Mouse (Mus musculus) right cerebral cortex, postnatal 14 days (tissue): ENCODE data around the gene Tac2.

Source experiments
- DNase-seq: peaks from one replicate; pipeline ENCODE4 v3.0.0; 2022

Tac2 gene

DNA sequence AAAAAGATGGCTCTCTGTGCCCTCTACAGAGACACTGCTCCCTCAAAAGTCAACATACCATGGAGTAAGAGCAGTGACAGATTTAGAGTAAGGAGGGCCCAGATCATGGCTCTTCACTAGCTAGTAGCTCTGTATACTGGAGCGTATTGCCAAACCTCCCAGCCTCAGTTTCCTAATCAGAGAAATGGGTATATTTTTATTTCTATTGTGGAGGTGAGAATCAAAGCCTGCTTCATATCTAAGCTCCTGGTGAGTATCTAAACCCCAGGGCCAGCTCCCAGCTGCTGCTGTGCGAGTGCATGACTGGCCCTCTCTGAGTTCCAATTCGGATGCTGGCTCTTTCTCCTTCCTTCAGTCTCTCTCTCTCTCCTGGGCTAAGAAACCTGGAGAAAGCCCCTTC, at the start of gene Tac2:
Gene Tac2, plus strand, starts transcription at position 301 of the 400 bp plus-strand sequence.
- DNase-seq, result no peak

DNA sequence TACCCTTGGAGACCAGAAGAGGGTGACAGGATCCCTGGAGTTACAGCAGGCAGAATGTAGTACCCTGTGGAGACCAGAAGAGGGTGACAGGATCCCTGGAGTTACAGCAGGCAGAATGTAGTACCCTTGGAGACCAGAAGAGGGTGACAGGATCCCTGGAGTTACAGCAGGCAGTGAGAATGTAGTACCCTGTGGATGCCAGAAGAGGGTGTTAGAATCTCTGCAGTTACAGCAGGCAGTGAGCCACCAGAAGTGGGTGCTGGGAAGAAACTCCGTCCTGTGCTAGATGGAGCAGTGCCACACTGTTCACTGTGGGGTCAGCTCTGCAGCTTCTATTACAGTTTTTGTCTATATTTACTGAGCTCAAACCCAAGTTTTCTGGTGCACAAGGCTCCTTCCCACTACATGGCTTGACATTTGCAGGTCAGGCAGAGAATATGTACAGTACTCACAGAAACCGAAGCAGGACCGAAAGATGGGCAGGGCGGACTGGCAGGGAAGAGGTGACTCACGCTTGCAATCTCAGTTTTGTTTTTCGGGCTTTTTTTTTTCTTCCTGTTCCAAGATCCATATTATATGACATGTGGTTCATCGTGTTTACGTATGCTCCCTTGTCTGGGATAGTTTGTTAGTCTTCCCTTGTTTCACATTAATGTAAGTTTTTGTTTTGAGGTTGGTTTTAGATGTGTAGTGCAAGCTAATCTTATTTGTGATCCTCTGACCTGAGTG, 49.3 kb upstream of the Tac2 start:
- DNase-seq, result peak; percentile 88

DNA sequence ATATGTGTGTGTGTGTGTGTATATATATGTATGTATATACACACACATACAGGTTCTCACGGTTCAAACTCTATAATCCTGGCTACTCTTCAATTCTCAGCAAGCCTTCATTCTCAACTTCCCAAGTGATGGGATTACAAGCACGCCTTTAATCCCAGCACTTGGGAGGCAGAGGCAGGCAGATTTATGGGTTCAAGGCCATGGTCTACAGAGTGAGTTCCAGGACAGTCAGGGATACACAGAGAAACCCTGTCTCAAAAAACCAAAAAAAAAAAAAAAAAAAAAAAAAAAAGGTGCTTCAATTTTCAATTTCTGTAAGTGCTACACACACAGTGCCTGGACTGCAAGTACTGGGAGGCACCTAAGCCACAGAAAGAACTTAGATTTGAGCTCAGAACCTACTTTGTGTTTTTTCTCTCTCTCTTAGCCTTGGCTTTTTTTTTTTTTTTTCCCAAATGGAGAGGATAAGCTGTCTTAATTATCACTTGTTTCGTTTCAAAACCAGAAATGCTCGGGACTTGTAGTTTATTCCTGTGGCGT, 48.3 kb upstream of the Tac2 start:
- DNase-seq, result no peak

DNA sequence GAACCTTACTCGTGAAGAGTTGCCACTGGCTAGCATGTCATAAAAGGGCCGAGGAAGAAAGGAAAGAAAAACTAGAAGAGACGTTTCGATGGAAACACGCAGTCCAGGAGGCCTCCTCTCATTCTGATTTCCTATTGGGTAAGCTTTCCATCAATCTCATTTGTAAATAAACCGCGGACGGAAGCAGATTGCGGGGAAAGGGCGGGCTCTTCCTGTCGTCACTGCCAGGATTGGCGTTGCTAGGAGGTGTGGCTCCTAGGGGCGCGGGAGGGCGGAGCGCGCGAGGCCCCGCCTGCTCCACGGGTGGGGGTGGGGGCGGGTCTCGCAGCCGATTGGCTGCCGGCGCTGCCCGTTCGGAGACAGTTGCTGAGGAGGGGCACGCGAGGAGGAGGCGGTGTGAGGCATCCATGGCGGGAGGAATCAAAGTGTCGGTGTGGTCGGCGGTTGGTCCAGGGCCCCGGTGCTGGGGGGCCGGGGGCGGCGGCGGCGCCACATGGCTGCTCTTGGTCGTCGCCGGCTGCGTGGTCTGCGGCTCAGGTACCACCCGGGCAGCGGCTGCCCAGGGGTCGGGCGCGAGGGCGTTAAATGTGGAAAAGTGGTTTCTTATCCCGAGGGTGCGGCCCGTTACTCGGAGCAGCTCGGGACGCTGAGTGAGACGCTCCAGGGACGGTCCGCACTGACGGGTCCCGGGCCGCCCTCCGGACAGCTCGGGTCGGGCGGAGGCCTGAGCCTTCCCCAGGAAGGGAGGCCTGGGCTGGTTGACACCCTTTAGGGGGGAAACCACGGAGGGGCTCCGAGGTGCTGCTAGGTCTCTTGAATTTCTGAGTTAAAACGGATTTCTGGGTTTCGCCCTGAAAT, 47.4 kb upstream of the Tac2 start:
- peak; percentile 92 for DNase-seq

DNA sequence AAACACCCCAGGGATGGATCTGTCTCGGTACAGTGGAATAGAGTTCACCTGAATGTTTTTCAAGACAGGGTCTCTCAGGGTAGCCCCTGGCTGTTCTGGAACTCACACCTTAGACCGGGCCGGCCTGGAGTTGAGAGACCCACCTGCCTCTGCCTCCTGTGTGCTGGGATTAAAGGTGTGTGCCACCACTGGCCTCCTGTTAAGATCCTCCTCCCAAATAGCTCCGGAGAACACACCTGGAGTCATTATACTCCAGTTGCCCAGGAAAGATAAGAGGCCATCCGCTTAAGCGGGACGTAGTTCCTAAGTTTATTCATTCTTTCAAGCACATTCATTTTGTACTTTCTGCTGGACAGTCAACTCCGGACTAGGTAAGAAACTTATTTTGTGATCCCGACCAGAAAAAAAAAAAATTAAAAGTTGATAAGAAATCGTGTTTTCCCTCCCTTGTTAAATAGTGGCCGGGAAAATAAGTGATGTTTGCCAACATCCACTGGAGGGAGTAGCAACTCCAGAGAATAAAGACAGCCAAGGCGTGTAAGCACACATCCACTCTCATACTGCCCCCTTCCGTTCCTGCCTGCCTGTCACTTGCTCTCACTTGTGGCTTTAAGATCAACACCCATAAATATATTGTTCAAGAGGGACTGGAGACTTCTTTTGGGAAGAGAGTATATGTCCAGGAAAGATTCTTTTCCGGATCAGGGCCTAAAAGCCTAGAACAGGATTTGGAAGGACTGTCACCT, 46.5 kb upstream of the Tac2 start:
- peak; percentile 58 for DNase-seq

DNA sequence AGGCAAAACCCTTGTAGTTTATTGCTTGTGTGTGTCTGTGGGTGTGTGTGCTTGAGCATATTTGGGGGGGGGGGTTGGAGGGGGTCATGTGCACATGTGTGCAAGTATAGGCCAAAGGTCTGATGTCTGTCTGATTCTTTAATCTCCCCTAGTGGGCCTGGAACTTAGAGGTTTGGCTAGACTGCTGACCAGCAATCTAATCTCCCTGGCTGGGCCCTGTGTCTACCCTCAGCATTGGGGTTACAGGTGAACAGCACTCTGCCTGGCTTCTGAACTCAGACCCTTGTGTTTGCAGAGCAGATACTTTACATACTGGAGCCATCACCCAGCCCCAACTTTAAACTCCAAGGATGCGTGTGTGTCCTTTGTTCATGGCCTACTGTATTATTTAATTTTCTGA, 45.1 kb upstream of the Tac2 start:
- no peak for DNase-seq

DNA sequence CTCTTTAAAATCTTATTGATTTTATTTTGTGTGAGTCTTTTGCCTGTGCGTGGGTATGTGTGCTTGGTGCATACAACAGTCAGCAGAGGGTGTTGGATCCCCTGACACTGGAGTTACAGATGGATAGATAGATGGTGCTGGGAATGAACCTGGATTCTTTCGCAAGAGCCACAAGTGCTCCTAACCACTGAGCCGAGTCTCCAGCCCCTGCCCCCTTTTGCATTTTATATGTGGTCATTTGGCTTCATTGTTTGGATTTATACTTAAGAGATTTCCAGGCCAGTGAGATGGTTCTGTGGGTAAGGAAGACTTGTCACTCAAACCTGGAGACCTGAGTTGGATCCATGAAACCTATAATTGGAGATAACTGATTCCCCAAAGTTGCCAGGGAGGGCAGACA, 44.4 kb upstream of the Tac2 start:
- no peak for DNase-seq

DNA sequence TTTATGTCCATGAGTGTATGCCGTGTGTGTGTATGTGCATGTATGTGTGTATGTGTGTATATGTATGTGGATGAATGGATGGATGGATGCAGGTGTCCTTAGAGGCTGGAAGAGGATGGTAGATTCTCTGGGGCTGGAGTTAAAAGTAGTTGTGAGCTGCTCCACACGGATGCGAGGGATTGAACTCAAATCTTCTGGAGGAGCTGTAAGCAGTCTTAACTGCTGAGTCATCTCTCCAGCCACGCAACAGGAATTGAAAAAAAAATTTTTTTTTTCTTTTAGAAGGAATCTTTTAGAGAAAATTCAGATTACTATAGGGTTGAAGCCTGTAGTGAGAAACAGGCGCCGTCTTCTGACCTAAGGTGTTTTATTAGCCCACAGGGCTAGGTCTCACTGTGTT, 41.4 kb upstream of the Tac2 start:
- DNase-seq, result no peak

DNA sequence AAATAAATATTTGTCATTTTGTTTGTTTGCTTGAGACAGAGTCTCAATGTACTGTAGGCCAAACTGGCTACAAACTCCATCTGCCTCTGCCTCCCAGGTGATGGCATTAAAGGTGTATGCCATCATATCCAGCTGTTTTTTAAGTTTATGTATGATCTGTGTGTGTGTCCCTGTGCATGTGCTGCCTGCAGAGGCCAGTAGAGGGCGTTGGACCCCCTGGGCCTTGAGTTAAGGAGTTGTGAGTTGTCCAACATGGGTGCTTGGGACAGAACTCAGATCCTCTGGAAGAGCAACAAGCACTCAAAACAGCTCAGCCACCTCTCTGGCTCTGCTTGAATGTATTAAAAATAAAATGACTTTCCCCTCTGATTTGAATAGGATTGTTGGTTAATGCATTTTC, 33.2 kb upstream of the Tac2 start:
- DNase-seq, result no peak

DNA sequence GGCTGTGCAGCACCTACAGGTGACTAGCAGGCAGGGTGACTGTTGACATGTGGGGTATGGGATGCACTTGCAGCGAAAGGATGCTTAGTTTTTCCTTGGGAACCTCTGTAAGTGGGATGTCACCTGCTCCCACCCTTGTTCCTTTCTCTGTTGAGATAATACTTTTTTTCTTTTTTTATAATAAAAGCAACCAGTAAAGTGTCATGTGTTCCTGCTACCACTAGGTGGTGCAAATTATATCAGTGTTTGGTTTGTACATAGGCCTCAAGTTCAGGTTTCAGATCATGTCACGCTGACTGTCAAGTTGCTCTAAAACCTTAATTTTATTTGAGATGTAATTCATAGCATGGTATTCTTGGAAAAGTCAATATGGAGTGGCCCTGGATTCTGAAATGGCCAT, 29.6 kb upstream of the Tac2 start:
- no peak for DNase-seq

DNA sequence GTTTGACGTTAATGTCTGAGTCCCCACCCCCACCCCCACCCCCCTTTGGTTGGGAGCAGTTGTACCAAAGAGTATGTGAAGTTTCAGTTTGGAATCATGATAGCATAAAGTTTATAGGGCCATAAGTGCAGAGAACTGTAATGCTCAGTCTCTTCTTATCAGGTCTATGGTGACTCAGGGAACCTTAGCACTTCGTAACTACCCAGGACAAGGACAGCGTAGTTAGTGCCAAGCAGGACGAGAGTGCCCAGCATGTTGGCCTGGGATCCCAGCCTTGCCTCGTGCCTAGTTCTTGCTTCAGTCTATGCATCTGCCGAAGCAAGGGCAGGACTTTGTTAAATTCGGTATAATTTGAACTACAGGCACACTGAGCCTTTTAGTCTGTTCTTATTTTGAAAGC, 28.5 kb upstream of the Tac2 start:
- no peak for DNase-seq

DNA sequence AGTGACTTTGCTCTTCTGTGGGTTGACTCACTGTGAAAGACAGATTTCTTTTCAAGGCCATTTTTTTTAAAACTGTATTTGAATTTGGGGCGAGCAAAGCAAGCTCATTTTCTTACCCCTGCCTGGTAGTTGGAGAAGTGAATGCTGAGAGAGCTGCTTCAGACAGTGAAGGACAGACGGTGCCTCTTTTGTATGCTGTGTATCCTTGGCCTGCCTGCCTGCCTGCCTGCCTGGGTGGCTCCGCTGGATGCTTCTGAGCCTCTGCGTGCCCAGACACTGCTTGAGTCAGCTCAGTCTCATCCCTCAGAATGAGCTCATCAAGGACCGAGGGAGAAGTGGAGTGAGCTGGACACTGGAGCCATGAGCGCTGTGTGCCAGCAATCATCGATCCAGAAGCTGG, 25.3 kb upstream of the Tac2 start:
- no peak for DNase-seq

DNA sequence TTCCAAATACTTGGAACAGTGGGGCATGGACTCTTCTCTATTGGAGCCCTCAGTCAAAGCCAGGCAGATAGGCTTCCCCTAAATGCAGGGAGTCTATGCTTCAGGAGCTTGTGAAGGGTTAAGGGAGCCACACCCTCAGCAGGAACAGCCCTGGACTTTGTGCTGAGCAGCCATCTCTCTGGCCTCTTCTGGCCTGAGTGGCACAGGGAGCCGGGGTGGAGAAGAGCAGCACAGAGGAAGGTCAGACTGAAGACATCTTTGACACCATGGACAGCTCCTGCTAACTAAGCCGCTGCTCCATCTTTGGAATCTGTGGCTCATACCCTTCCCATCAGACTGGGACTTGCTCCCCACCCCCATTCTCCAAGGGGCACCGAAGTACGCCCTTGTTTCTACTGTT, 21.0 kb upstream of the Tac2 start:
- no peak for DNase-seq

DNA sequence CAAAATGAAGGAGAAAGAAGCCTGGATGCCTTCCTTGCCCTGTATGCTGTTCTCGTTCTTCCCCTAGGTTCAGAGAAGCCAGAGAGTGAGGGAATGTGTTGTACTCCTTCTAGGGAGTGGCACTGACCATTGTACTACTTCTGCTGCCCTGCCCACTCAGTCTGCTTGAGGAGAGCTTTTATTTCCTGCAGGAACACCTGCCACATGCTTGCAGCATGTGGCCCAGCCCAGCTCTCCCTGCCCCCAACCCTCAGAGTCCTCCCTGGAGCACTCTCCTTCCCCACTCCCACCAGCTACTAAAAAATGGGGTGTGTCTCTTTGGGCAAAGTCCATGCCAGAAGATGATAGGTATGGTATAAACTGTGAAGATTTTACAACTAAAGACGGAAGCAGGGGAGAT, 20.0 kb upstream of the Tac2 start:
- no peak for DNase-seq

DNA sequence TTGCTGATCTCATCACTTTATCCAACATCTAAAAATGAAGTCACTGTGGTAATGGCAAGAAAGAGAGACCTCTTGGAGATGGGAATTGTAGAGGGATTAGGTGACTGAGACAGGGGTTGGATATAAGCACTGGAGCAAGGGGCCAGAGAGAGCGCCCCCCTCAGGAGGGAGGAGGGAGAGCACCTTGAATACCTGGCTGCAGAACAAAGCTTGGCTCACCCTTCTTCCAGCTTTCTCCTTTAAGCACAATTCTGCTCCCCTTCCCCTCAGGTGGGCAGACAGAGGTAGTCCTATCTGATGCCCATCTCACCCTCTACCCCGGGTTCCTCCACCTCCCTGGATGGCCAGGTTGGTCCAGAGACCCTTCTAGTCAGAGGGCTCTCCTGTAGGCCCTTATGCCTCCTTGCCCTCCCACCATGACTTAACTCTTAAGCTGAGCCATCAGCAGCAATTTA, 19.5 kb upstream of the Tac2 start, which contains the start of gene Myo1a:
Gene Myo1a, plus strand, starts transcription at position 405 of the 455 bp plus-strand sequence.
- no peak for DNase-seq

DNA sequence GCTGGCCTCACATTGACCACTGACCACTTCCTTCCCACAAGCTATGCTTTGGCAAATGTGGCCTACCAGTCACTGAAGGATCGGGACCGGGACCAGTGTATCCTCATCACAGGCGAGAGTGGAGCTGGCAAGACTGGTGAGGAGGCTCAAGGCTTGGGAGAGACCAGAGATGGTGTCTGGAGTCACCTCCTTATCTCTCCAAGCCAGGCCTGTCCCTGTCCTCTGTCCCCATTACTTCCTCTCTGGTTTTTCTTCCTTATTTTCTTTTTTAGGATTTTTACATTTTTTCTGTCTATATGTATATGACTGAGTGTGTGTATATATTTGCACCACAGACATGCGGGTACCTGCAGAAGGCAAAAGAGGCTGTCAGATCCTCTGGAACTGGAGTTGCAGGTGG, 18.5 kb upstream of the Tac2 start:
- no peak for DNase-seq

DNA sequence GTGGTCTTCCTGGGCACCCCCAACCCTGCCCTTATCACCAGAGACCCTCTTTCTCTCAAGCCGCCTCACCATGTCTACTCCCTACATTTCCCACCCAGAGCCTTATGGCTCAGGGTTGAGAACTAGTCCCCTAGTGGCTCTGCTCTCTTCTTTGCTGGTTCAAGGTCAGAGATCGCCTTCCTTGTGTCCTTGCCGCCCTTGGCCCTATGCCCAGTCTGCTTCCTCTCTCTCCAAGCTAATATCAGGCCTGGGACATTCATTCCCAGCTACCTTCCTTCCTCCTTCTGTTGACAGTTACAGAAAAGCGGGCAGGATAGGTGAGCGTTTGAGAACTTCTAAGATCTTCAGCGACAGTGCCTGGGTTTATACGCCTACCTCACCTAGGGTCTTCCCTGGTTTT, 16.6 kb upstream of the Tac2 start:
- no peak for DNase-seq

DNA sequence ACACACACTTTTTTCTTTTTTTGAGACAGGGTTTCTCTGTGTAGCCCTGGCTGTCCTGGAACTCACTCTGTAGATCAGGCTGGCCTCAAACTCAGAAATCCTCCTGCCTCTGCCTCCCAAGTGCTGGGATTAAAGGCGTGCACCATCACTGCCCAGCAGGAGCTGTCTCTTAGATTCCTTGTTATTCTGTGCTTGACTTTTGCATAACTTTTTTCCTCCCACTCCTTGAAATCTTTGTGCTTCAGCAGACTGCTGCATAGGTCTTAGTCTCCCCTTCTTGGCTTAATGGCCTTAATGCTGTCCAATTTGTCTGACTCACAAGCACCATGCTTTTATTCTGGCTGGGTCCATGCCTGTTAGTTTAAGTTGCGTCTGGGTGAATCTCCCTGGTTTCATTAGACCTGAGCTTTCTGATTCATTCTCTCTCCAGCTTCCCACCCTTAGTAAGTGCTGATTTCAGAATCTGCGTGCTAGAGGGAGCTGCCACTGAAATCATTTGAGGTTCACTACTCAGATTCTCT, 15.4 kb upstream of the Tac2 start:
- no peak for DNase-seq

DNA sequence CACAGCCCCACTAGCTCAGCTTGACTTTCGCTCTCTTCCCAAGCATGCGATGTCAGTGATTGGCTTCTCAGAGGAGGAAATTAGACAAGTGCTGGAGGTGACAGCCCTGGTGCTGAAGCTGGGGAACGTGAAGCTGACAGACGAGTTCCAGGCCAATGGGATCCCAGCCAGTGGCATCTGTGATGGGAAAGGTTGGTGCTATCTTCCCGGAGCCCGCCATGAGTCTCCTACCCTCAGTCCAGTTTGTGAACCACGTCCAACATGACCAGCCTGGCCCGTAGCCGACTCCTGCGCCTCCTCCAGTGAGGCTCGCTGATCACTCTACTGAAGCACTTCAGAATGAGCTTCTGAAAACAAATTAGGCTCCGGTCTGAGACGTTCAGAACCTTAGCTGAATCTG, 13.9 kb upstream of the Tac2 start:
- DNase-seq, result no peak

DNA sequence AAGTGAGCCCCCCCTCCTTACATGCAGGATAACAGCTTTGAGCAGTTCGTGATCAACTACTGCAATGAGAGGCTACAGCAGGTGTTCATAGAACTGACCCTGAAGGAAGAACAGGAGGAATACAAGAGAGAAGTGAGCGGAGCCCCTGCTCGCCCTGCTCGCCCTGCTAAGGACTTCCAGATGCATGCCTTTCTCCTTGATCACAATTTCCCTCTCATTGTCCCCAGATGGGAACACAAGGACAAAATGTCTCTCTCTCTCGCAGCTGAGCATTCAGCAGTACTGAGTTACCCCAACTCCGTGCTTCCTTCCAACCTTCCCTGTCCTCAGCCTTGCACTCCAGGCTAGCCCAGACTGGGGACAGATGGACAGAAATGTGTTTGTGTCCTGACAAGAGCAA, 11.5 kb upstream of the Tac2 start:
- DNase-seq, result no peak

DNA sequence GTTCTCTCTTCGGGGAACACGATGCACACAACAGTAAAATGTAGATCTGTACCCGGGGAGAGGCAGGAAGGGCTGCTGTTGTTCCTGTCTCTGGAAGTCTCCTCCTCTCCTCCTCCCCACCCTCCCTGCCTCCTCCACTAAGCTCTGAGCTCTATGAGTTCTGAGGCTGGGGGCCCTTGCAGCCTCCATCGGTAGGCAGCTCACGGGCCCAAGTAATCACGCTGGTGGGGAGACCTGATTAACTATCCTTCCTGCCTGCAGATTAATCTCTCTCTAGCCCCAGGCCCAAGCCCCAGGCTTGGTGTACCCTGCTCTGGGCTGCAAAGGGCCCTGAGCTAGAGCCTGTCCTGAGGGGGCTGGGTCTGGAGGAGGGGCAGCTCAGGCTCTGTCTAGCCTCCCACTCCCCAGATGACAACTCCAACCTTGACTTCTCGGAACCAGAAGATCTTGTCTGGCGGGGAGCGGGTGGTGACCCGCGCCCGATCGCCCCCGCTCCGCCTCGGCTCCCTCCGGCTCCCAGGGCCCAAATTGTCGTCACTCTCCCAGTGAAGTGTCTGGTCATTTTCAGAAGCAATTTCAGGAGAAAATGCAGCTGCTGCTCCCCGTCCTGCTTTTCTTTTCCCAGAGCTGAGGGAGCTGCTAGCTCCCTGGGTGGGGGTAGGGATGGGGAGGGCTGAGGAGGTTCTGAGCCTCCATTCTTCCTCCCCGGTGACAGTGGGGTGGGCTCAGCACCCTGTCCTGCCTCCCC, 2.4 kb upstream of the Tac2 start:
- DNase-seq, result no peak

DNA sequence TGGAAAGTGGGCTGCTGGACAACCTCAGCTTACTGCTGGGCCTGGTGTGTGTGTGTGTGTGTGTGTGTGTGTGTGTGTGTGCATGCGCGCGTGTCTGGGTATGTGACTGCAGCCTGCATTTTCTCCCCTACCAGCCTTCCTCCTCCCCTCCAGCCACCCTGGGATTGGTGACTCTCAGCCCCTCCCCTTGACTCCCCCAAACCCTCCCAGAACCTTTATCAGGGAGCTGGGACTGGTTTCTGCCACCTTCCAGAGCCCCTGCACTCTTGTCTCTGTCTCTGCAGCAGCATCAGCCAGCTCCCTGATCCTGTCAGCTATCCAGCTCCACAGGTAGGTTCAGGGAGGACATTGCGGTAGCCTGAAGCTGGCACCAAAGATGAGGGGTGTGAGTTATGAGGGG, 858 bp downstream of the Tac2 start:
- DNase-seq, result no peak
